Mouse (Mus musculus): ENCODE data around the gene Mrps23.

Gene Mrps23

GRCm38 (mm10) chr11:88207697-88208096 lies 3.5 kb downstream of the Mrps23 start:
- no peak for DNase-seq (ENCODE audit: low read depth)

GRCm38 (mm10) chr11:88211824-88212582 lies 7.8 kb downstream of the Mrps23 start:
- no peak for DNase-seq (ENCODE audit: low read depth)

GRCm38 (mm10) chr11:88213757-88214156 lies 9.6 kb downstream of the Mrps23 start:
- DNase-seq (ENCODE audit: low read depth): no peak

GRCm38 (mm10) chr11:88214881-88215831 lies 11.0 kb downstream of the Mrps23 start:
- DNase-seq (ENCODE audit: low read depth): peak; percentile 44

GRCm38 (mm10) chr11:88216231-88216685 lies 12.1 kb downstream of the Mrps23 start:
- peak; percentile 89 for DNase-seq (ENCODE audit: low read depth)

- no peak for DNase-seq (ENCODE audit: low read depth)
Observed at GRCm38 (mm10) chr11:88218155-88218554, 14.0 kb downstream of the Mrps23 start.

- DNase-seq (ENCODE audit: low read depth): no peak
Observed at GRCm38 (mm10) chr11:88218586-88218985, 14.4 kb downstream of the Mrps23 start.

GRCm38 (mm10) chr11:88221929-88222475 lies 17.8 kb downstream of the Mrps23 start:
- no peak for DNase-seq (ENCODE audit: low read depth)

GRCm38 (mm10) chr11:88227001-88227957 lies 23.1 kb downstream of the Mrps23 start:
- DNase-seq (ENCODE audit: low read depth): no peak

GRCm38 (mm10) chr11:88231213-88231790 lies 27.1 kb downstream of the Mrps23 start:
- no peak for DNase-seq (ENCODE audit: low read depth)

GRCm38 (mm10) chr11:88233528-88234427 lies 29.6 kb downstream of the Mrps23 start:
- peak; percentile 65 for DNase-seq (ENCODE audit: low read depth)

- peak; percentile 68 for DNase-seq (ENCODE audit: low read depth)
Observed at GRCm38 (mm10) chr11:88234789-88235188, 30.6 kb downstream of the Mrps23 start.

- peak; percentile 89 for DNase-seq (ENCODE audit: low read depth)
Observed at GRCm38 (mm10) chr11:88235221-88236203, 31.3 kb downstream of the Mrps23 start.

- DNase-seq (ENCODE audit: low read depth): no peak
Observed at GRCm38 (mm10) chr11:88240275-88240674, 36.1 kb downstream of the Mrps23 start.

GRCm38 (mm10) chr11:88240736-88241353 lies 36.7 kb downstream of the Mrps23 start:
- no peak for DNase-seq (ENCODE audit: low read depth)

- DNase-seq (ENCODE audit: low read depth): peak; percentile 54
Observed at GRCm38 (mm10) chr11:88241468-88242301, 37.5 kb downstream of the Mrps23 start.

- DNase-seq (ENCODE audit: low read depth): no peak
Observed at GRCm38 (mm10) chr11:88245581-88246170, 41.5 kb downstream of the Mrps23 start.

Measured in NIH3T3 (cell line).